Mouse (Mus musculus) heart, adult 8-10 months (tissue): ENCODE data around the gene Dupd1. TPM values are rescaled to one million over a fixed set of nuclear protein-coding genes. Genes with fewer than 3 reads are reported as not detected.

Source experiments
- DNase-seq: peaks from one replicate; pipeline ENCODE4 v3.0.0; 2022; ENCODE audit warnings: low spot score
- total RNA-seq, 4 experiments: library from RNA; stranded (reverse); gene quantifications; 2 replicates each; pipeline ENCODE4 v1.2.4; 2022

Dupd1 gene
- total RNA-seq, 4 experiments from 2014 or later: 0.37 to 0.47 TPM; not detected in 2

GRCm38 (mm10) chr14:21722021-21722698 is 7.8 kb upstream of the Dupd1 start:
- DNase-seq: no peak

- no peak for DNase-seq
Observed at GRCm38 (mm10) chr14:21720430-21721205, 6.2 kb upstream of the Dupd1 start.

- DNase-seq: no peak
Observed at GRCm38 (mm10) chr14:21719646-21720383, 5.4 kb upstream of the Dupd1 start.

GRCm38 (mm10) chr14:21711231-21711630 is 3.1 kb downstream of the Dupd1 start:
- no peak for DNase-seq

- no peak for DNase-seq
Observed at GRCm38 (mm10) chr14:21709545-21709944, 4.8 kb downstream of the Dupd1 start.

GRCm38 (mm10) chr14:21706759-21707571 is 7.4 kb downstream of the Dupd1 start:
- DNase-seq: peak; percentile 41

- DNase-seq: no peak
Observed at GRCm38 (mm10) chr14:21705462-21705861, 8.9 kb downstream of the Dupd1 start.

- DNase-seq: peak; percentile 44
Observed at GRCm38 (mm10) chr14:21703255-21703654, 11.1 kb downstream of the Dupd1 start.

GRCm38 (mm10) chr14:21702691-21703090 is 11.7 kb downstream of the Dupd1 start:
- no peak for DNase-seq

GRCm38 (mm10) chr14:21696186-21696830 is 18.1 kb downstream of the Dupd1 start:
- DNase-seq: no peak

GRCm38 (mm10) chr14:21695020-21695419 is 19.4 kb downstream of the Dupd1 start:
- DNase-seq: no peak

GRCm38 (mm10) chr14:21691070-21691469 is 23.3 kb downstream of the Dupd1 start:
- DNase-seq: no peak

GRCm38 (mm10) chr14:21686376-21687279 is 27.7 kb downstream of the Dupd1 start:
- DNase-seq: no peak

- no peak for DNase-seq
Observed at GRCm38 (mm10) chr14:21685411-21686146, 28.8 kb downstream of the Dupd1 start.

- DNase-seq: no peak
Observed at GRCm38 (mm10) chr14:21683834-21684233, 30.5 kb downstream of the Dupd1 start.

- DNase-seq: no peak
Observed at GRCm38 (mm10) chr14:21682681-21683129, 31.7 kb downstream of the Dupd1 start.

- no peak for DNase-seq
Observed at GRCm38 (mm10) chr14:21679631-21680201, 34.7 kb downstream of the Dupd1 start.

- DNase-seq: peak; percentile 52
Observed at GRCm38 (mm10) chr14:21678509-21679285, 35.7 kb downstream of the Dupd1 start.
